ENCODE assay signal across 24 mouse cellular contexts in genomic region chr14:100053456-100053855, GRCm38 (mm10).
A peak's percentile ranks its signal among the peaks of the same experiment; 100 is the strongest.
DNase-seq lines count a peak whose midpoint lies in the region; ATAC-seq and TF ChIP-seq lines count a peak whose summit lies in the region.
"Had no signal": no experiment of that assay in that cellular context is flagged by ENCODE, and none has a peak within 500 bp of the region (broad histone marks: within the 10 kb centered on the region; RNA-seq: fewer than 3 reads in every experiment).

No protein-coding gene starts in this region.

- no peak for ATAC-seq in kidney, embryonic 15.5 days (replicated peaks; ENCODE audit: low FRiP score)
- ATAC-seq: activated CD4-positive, CD25-positive, alpha-beta regulatory T cell, adult 4 months; CD4-positive, CD25-positive, alpha-beta regulatory T cell, adult 4 months; forebrain, embryonic 13.5 days; forebrain, embryonic 15.5 days; Patski had no signal

- no peak overlapping the region for H3K27ac ChIP-seq in heart, embryonic 10.5 days
- H3K27ac ChIP-seq in kidney, adult 2 months (ENCODE audit: insufficient read depth, low read depth, low read length), result peak overlapping the region; percentile 92
- no peak overlapping the region for H3K27ac ChIP-seq in kidney, embryonic 15.5 days
- H3K27ac ChIP-seq: embryonic facial prominence, embryonic 10.5 days; embryonic facial prominence, embryonic 12.5 days; forebrain, embryonic 13.5 days; forebrain, embryonic 15.5 days had no signal

- 82% methylated on average over 4 of the region's 4 CpGs for WGBS in heart, embryonic 10.5 days
- WGBS in kidney, adult 2 months, result 59% methylated on average over 4 of the region's 4 CpGs
- 81% methylated on average over 4 of the region's 4 CpGs for WGBS in kidney, embryonic 15.5 days

- no peak overlapping the region for H3K9ac ChIP-seq in kidney, embryonic 15.5 days
- H3K9ac ChIP-seq: embryonic facial prominence, embryonic 12.5 days; forebrain, embryonic 13.5 days; forebrain, embryonic 15.5 days had no signal

- H3K4me2 ChIP-seq in kidney, embryonic 15.5 days, result no peak overlapping the region
- H3K4me2 ChIP-seq: embryonic facial prominence, embryonic 12.5 days; forebrain, embryonic 13.5 days; forebrain, embryonic 15.5 days had no signal

- no peaks in the 10 kb centered on the region for H3K4me1 ChIP-seq in heart, embryonic 10.5 days
- peaks cover 6% of the 10 kb centered on the region; the same call in 1 of the 2 replicates for H3K4me1 ChIP-seq in kidney, adult 2 months (ENCODE audit: control insufficient read depth, insufficient read depth, low read length)
- no peaks in the 10 kb centered on the region for H3K4me1 ChIP-seq in kidney, embryonic 15.5 days
- H3K4me1 ChIP-seq: embryonic facial prominence, embryonic 10.5 days; embryonic facial prominence, embryonic 12.5 days; forebrain, embryonic 13.5 days; forebrain, embryonic 15.5 days had no signal

- no peak for TF ChIP-seq CTCF in kidney, adult 2 months (conservative IDR thresholded peaks at IDR 0.05; ENCODE audit: insufficient read depth, insufficient read length, low read depth, low read length)

- TF ChIP-seq POLR2A in kidney, adult 2 months (IDR thresholded peaks at IDR 0.05; ENCODE audit: low read depth, low read length), result no peak

- no peak overlapping the region for H3K4me3 ChIP-seq in heart, embryonic 10.5 days
- H3K4me3 ChIP-seq in kidney, adult 2 months (ENCODE audit: insufficient read depth, low read depth, low read length), result no peak overlapping the region
- H3K4me3 ChIP-seq in kidney, embryonic 15.5 days (replicated peaks), result no peak overlapping the region
- H3K4me3 ChIP-seq: embryonic facial prominence, embryonic 10.5 days; embryonic facial prominence, embryonic 12.5 days; forebrain, embryonic 13.5 days; forebrain, embryonic 15.5 days had no signal

- DNase-seq in heart, adult 11 months, result peak; percentile 59
- DNase-seq in heart, embryonic 10.5 days (ENCODE audit: low spot score), result no peak
- DNase-seq in kidney, adult 2 months, result peak; percentile 31
- no peak for DNase-seq in kidney, postnatal 10 days
- DNase-seq in kidney, adult 9 months, result peak; percentile 50
- DNase-seq: adrenal gland, adult 8-10 months; adrenal gland, postnatal 14 days; adrenal gland, postnatal 36 days; B cell, adult 2 months; cerebellum, adult 11-12 months; cerebellum, adult 2 months; cerebellum, adult 9-10 months; cerebellum, postnatal 10 days; cerebellum, postnatal 25 days had no signal

- no peaks in the 10 kb centered on the region for H3K36me3 ChIP-seq in heart, embryonic 10.5 days
- H3K36me3 ChIP-seq in kidney, adult 2 months (ENCODE audit: control insufficient read depth, insufficient read depth, low read length), result no peaks in the 10 kb centered on the region
- H3K36me3 ChIP-seq in kidney, embryonic 15.5 days, result peaks cover 6% of the 10 kb centered on the region; the same call in 1 of the 2 replicates
- H3K36me3 ChIP-seq: forebrain, embryonic 15.5 days; G1E had no signal

- no peaks in the 10 kb centered on the region for H3K27me3 ChIP-seq in heart, embryonic 10.5 days (ENCODE audit: insufficient read depth, poor library complexity, severe bottlenecking)
- no peaks in the 10 kb centered on the region for H3K27me3 ChIP-seq in kidney, adult 2 months (replicated peaks; ENCODE audit: control insufficient read depth, insufficient read depth, low read length)
- no peaks in the 10 kb centered on the region for H3K27me3 ChIP-seq in kidney, embryonic 15.5 days
- H3K27me3 ChIP-seq: CH12.LX; embryonic facial prominence, embryonic 12.5 days; forebrain, embryonic 13.5 days; forebrain, embryonic 15.5 days had no signal

- no peaks in the 10 kb centered on the region for H3K9me3 ChIP-seq in heart, embryonic 10.5 days
- no peaks in the 10 kb centered on the region for H3K9me3 ChIP-seq in kidney, embryonic 15.5 days (replicated peaks)
- H3K9me3 ChIP-seq: embryonic facial prominence, embryonic 10.5 days; embryonic facial prominence, embryonic 12.5 days; forebrain, embryonic 13.5 days; forebrain, embryonic 15.5 days had no signal

Comparison
In these comparisons a context has a peak if more than half of its experiments do, and no peak if none do; other contexts are left out.
1. DNase-seq: peak in heart, adult 11 months (single experiment), kidney, adult 2 months (single experiment) and kidney, adult 9 months (single experiment); none in heart, embryonic 10.5 days (single experiment) and kidney, postnatal 10 days (single experiment).